Mouse (Mus musculus): ENCODE data around the gene Gm3248.
"Not testable (repeated sequence)": the region's sequence is repeated elsewhere in the genome, so short reads cannot be mapped to it uniquely, and the experiment has no call there.

DNA sequence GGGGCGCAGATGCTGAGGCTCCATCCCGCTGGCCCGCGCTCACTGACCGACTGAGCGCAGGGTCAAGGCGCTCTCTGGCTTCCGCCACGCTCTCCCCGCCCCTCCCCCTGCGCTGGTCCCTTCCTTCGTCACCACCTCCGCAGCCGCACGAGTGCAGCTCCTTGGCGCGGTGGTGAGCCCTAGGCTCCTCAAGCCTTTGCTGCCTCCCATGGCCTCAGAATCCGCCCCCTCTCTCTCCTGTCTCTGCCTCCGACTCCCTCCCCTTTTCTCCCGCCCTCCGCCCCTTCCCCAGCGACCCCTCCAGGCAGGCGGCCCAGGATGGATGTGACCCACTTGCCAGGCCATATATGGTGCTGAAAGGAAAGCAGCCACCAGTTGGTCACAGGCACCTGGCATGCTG, at the start of gene Gm3248:
- TF ChIP-seq CTCF (IDR thresholded peaks at IDR 0.05; ENCODE audit: control insufficient read depth, insufficient read depth, insufficient replicate concordance, low read depth, low read length); POLR2A (IDR thresholded peaks at IDR 0.05; ENCODE audit: control insufficient read depth, low read depth, low read length): not testable (repeated sequence)
